ENCODE assay signal across 11 mouse cellular contexts in genomic region chr7:64504691-64505231, GRCm38 (mm10). TPM values are rescaled to one million over a fixed set of nuclear protein-coding genes. Genes with fewer than 3 reads are reported as not detected.
DNase-seq lines count a peak whose midpoint lies in the region; ATAC-seq and TF ChIP-seq lines count a peak whose summit lies in the region.
"Had no signal": no experiment of that assay in that cellular context is flagged by ENCODE, and none has a peak within 500 bp of the region (broad histone marks: within the 10 kb centered on the region; RNA-seq: fewer than 3 reads in every experiment).

No protein-coding gene starts in this region.

- H3K27ac ChIP-seq in forebrain, postnatal 0 days (ENCODE audit: low read depth, low read length), result no peak overlapping the region
- H3K27ac ChIP-seq: heart, embryonic 13.5 days; limb, embryonic 15.5 days had no signal

- H3K9ac ChIP-seq in forebrain, postnatal 0 days, result no peak overlapping the region
- H3K9ac ChIP-seq: heart, embryonic 13.5 days; limb, embryonic 15.5 days had no signal

- intact Hi-C loops in left cerebral cortex, postnatal 14 days (cut with DNase I), result loop anchor here (5.0 kb wide), 4 partner anchors 63 to 238 kb away; partner anchors contain the start of genes Mcee and Mphosph10

- peak overlapping the region; percentile 9; the same call in 1 of the 2 replicates for H3K4me3 ChIP-seq in forebrain, postnatal 0 days (ENCODE audit: low read depth, low read length)
- H3K4me3 ChIP-seq: heart, embryonic 13.5 days; limb, embryonic 15.5 days had no signal

- 15% methylated on average over 8 of the region's 8 CpGs for WGBS in forebrain, postnatal 0 days

- DNase-seq in left cerebral cortex, adult 18-20 months (ENCODE audit: low spot score in 2 of 2), result peak; percentile 64 to 75
- no peak for DNase-seq in left cerebral cortex, adult 11 months (ENCODE audit: low spot score)
- DNase-seq in forebrain, postnatal 0 days, result peak; percentile 69
- DNase-seq in left cerebral cortex, postnatal 14 days (ENCODE audit: low spot score in 2 of 2), result peak; percentile 64 to 72
- DNase-seq in right cerebral cortex, postnatal 14 days, result peak; percentile 69
- no peak for DNase-seq in kidney, adult 11 months
- DNase-seq in T-cell, adult 2 months (ENCODE audit: low spot score), result no peak
- DNase-seq in urinary bladder, postnatal 36 days (ENCODE audit: low spot score in 2 of 2), result no peak

- peak overlapping the region; percentile 33 for H3K4me2 ChIP-seq in forebrain, postnatal 0 days (ENCODE audit: low read depth)
- H3K4me2 ChIP-seq: heart, embryonic 13.5 days; limb, embryonic 15.5 days had no signal

- H3K27me3 ChIP-seq in forebrain, postnatal 0 days (ENCODE audit: insufficient read depth, low read length), result no peaks in the 10 kb centered on the region
- H3K27me3 ChIP-seq: CH12.LX had no signal

- peaks cover 32% of the 10 kb centered on the region for H3K4me1 ChIP-seq in forebrain, postnatal 0 days (ENCODE audit: insufficient read depth)

- ATAC-seq in forebrain, postnatal 0 days, result no peak

- H3K36me3 ChIP-seq in forebrain, postnatal 0 days (ENCODE audit: insufficient read depth), result no peaks in the 10 kb centered on the region
- H3K36me3 ChIP-seq: heart, embryonic 13.5 days; limb, embryonic 15.5 days had no signal

- TF ChIP-seq CTCF in forebrain, postnatal 0 days (IDR thresholded peaks at IDR 0.05; ENCODE audit: low read depth), result no peak

- no peaks in the 10 kb centered on the region for H3K9me3 ChIP-seq in forebrain, postnatal 0 days (ENCODE audit: low read length)
- H3K9me3 ChIP-seq: heart, embryonic 13.5 days; limb, embryonic 15.5 days had no signal

RNA-seq across cellular contexts. Expression of gene Apba2, which starts 3.3 kb away (rescaled TPM):
- total RNA-seq in left cerebral cortex, adult 18-20 months (2021), result 100 to 1,000 TPM; 228 to 245 TPM
- total RNA-seq in forebrain, postnatal 0 days (2014; rRNA removed), result 332 and 333 TPM in 2 replicates
- polyA plus RNA-seq in forebrain, postnatal 0 days (2015; fragmentation: Nextera tagmentation; extraction: Ambion mirVana), result 164 and 227 TPM in 2 replicates
- 100 to 1,000 TPM; 249 to 253 TPM for total RNA-seq in left cerebral cortex, postnatal 14 days (2021)
- total RNA-seq: CH12.LX had no signal

Comparison
In these comparisons a context has a peak if more than half of its experiments do, and no peak if none do; other contexts are left out.
1. DNase-seq: peak in left cerebral cortex, adult 18-20 months (2 of 2), forebrain, postnatal 0 days (single experiment), left cerebral cortex, postnatal 14 days (2 of 2) and right cerebral cortex, postnatal 14 days (single experiment); none in left cerebral cortex, adult 11 months (single experiment), kidney, adult 11 months (single experiment), T-cell, adult 2 months (single experiment) and urinary bladder, postnatal 36 days (0 of 2).